Mouse (Mus musculus): ENCODE results near the gene Dnah5. TPM values are rescaled to one million over a fixed set of nuclear protein-coding genes. Genes with fewer than 3 reads are reported as not detected.

Gene Dnah5
- polyA plus RNA-seq, 1 experiment from 2014 or later: 0.08 TPM

DNA sequence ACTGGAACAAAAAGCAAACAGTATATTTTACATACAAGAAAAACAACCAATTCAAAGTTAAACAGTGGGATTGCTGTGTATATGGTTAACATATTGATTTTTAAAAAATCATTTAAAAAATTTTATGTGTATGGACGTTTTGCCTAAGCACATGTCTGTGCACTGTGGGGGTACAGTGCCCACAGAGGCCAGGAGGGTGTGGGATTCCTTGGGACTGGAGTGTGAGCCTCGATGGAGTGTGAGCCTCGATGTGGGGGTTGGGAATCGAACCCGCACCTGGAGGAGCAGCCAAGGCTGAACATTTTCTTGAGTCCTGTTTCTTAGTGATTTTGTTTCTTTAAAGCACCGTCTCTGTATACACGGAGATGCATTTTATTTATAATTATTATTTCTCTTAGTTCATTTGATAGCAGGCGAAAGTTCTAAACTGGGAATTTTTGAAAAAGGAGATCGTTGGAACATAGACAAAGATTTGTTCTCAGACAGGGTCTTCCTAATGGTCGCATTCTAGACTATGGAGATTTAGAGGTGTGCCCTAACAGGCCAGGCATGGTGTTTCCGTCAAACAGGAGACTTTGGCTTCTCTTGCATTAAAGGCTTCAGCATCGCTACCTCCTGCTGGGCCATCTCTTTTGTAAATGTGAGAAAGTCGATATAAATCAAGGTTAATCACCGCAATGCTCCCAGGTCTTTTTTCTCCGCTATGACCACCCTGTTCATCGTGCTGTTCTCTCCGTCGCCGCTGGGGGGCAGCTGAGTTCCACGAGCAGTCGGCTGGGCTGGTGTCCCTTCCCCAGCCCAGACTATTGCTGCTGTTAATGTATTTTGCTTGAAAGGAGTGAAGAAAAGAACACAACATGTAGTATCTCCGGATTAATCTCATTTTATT, 15.8 kb upstream of the Dnah5 start:
- Histone ChIP-seq H3K27me3 (peaks cover 9% of the 10 kb centered on the region; the same call in 1 of the 2 replicates), H3K9ac (no peak overlapping the region), H3K9me3 (replicated peaks) (no peaks in the 10 kb centered on the region), H3K27ac (no peak overlapping the region), H3K4me3 (no peak overlapping the region), H3K4me2 (no peak overlapping the region), H3K4me1 (no peaks in the 10 kb centered on the region), H3K36me3 (ENCODE audit: poor library complexity, severe bottlenecking) (no peaks in the 10 kb centered on the region)
- 26% methylated on average over 22 of the region's 22 CpGs for WGBS
- ATAC-seq: peak; percentile 88

DNA sequence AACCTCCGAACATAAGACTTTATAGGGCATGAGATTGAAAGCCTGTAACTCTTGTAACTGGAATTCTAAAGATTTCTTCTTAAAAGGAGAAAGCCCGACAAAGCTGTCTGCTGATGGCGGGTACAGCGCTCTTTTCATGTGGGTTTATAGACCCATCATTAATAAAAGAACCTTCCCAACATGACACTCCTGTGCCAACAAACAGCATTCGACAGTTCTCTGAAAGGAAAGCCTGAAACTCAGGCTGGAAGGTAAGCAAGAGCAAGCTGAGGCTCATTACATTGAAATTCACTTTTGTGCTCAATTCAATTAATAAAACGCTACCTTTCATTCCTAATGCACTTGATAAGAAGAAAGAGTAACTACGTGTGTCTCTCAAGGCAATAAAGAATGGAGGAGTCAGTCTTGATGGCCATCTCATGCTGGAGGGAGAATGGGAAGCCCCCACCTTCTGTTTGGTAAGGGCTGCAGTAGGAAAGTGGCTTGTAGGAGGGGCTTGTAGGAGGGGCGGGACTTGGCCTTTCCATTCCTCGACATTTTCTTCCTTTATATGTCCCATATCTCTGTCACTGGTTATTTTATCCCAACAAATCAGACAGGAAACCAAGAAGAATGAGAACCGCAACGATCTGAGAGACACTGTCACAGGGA, 15.1 kb upstream of the Dnah5 start:
- Histone ChIP-seq H3K9ac (no peak overlapping the region), H3K4me3 (no peak overlapping the region), H3K9me3 (replicated peaks) (no peaks in the 10 kb centered on the region), H3K4me1 (no peaks in the 10 kb centered on the region), H3K27me3 (peaks cover 8% of the 10 kb centered on the region; the same call in 1 of the 2 replicates), H3K36me3 (ENCODE audit: poor library complexity, severe bottlenecking) (no peaks in the 10 kb centered on the region), H3K27ac (no peak overlapping the region), H3K4me2 (no peak overlapping the region)
- peak; percentile 27; the same call in 1 of the 2 replicates for ATAC-seq
- WGBS: 60% methylated on average over 11 of the region's 11 CpGs

DNA sequence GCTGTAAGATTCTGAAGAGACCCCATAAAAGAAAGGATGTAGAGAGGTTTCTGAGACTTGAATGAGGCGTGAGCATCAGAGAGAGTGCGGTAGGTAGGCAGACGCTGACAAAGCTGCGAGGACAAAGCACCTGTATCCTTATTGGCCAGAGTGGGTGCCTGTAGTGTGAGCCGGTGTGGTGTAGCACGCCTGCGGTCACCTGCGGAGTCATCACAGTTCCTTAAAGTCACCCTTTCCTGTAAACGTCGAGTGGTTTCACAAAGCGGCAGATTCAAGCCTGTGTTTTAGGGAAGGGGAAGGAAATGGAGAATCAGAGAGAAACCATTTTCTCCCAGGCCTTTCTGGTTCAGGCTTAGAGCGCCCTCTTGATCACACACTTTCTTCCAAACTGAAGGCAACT, 13.9 kb upstream of the Dnah5 start:
- no peaks in the 10 kb centered on the region for H3K9me3 ChIP-seq (replicated peaks)
- no peak for ATAC-seq
- peaks cover 5% of the 10 kb centered on the region; the same call in 1 of the 2 replicates for H3K27me3 ChIP-seq
- no peaks in the 10 kb centered on the region for H3K4me1 ChIP-seq
- H3K27ac ChIP-seq: no peak overlapping the region
- H3K4me3 ChIP-seq: no peak overlapping the region
- H3K36me3 ChIP-seq (ENCODE audit: poor library complexity, severe bottlenecking): no peaks in the 10 kb centered on the region
- H3K4me2 ChIP-seq: no peak overlapping the region
- no peak overlapping the region for H3K9ac ChIP-seq
- 40% methylated on average over 12 of the region's 12 CpGs for WGBS

DNA sequence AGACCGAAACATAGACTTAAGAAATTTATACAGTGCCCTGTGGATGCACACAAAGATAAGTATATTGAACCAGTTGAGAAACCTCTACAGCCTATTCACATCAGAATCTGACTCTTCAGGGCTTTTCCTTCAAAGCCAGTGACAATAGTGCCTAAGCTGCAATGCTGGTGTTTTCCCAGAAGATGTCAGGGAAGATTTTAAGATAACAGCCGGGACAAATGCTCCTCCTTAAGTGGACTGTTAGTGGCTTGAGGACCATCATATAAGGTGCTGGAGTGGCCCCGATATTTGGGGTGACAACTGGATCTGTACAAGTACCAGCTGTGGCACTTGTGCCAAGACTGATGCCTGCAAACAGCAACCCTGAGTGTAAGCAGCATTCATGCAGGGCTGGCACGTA, 4.9 kb upstream of the Dnah5 start:
- Histone ChIP-seq H3K9ac (no peak overlapping the region), H3K36me3 (ENCODE audit: poor library complexity, severe bottlenecking) (no peaks in the 10 kb centered on the region), H3K4me2 (no peak overlapping the region), H3K27me3 (peaks cover 47% of the 10 kb centered on the region), H3K4me1 (peaks cover 8% of the 10 kb centered on the region; the same call in 1 of the 2 replicates), H3K4me3 (no peak overlapping the region), H3K27ac (no peak overlapping the region), H3K9me3 (replicated peaks) (no peaks in the 10 kb centered on the region)
- WGBS: 64% methylated on average over 4 of the region's 4 CpGs
- ATAC-seq: no peak

DNA sequence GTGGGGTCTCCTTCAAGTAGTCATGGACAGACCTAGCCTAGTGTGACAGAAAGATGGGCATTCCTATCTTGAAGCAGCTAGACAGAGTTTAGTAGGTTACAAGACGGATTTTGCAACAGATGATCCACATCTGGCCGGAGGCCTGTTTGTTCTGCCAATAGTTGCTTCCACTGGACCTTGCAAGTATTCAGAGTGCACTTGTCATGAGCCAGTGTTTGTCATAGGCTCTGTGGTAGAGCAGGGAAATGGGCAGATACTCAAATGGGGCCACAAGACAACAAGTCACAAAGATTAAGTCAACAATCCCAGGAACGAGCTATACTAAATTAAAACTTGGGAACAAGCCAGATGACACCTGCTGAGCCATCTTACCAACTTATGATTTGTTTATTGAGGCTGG, 1.1 kb downstream of the Dnah5 start:
- H3K9ac ChIP-seq: no peak overlapping the region
- WGBS: 83% methylated on average over 3 of the region's 3 CpGs
- H3K9me3 ChIP-seq (replicated peaks): no peaks in the 10 kb centered on the region
- H3K36me3 ChIP-seq (ENCODE audit: poor library complexity, severe bottlenecking): no peaks in the 10 kb centered on the region
- H3K27ac ChIP-seq: no peak overlapping the region
- H3K4me3 ChIP-seq: no peak overlapping the region
- H3K4me1 ChIP-seq: peaks cover 9% of the 10 kb centered on the region; the same call in 1 of the 2 replicates
- ATAC-seq: no peak
- H3K27me3 ChIP-seq: peaks cover 73% of the 10 kb centered on the region
- no peak overlapping the region for H3K4me2 ChIP-seq

DNA sequence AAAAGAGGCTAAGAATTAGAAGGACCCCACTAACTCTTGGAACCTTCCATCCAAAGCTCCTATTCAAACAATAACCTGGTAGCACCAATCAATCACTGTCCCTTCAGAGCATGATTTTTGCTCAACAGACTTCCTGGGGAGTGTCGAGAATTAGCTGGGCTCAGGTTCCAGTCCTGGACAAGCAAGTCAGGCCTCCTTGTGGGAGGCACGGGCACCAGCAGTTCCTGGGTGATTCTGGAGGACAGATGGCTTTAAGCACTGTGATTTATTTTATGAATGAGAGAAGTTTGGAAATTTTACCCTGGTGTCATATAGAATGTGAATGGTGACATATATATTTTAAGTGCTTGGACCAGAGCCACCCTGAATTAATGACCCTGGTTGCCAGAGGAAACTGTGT, 4.0 kb downstream of the Dnah5 start:
- Histone ChIP-seq H3K9ac (no peak overlapping the region), H3K9me3 (replicated peaks) (no peaks in the 10 kb centered on the region), H3K27me3 (peaks cover 60% of the 10 kb centered on the region), H3K36me3 (ENCODE audit: poor library complexity, severe bottlenecking) (no peaks in the 10 kb centered on the region), H3K4me1 (peaks cover 9% of the 10 kb centered on the region; the same call in 1 of the 2 replicates), H3K4me3 (no peak overlapping the region), H3K27ac (no peak overlapping the region), H3K4me2 (no peak overlapping the region)
- ATAC-seq: no peak
- 57% methylated on average over 2 of the region's 2 CpGs for WGBS

DNA sequence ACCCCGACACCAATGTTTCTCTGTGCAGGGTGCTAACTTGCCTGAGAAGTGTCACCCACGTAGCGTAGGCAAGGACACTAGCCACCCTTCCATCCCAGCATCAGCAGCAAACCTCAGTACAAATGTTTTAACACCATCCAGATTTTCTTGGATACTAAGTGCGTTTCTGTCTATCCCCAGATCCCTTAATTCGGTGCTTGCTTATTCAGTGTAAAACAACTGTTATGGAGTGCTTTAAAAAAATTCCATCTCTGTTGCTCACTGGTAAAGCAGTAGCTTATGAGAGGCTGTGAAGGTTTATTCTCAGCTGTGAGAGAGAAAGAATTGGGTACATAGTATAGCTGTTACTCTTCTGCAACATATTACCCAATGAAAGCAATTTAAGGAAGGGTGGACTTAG, 9.5 kb downstream of the Dnah5 start:
- no peaks in the 10 kb centered on the region for H3K4me1 ChIP-seq
- 91% methylated on average over 5 of the region's 5 CpGs for whole genome bisulfite sequencing
- H3K36me3 ChIP-seq (ENCODE audit: poor library complexity, severe bottlenecking): no peaks in the 10 kb centered on the region
- no peaks in the 10 kb centered on the region for H3K9me3 ChIP-seq (replicated peaks)
- peaks cover 27% of the 10 kb centered on the region for H3K27me3 ChIP-seq
- ATAC-seq: no peak
- no peak overlapping the region for H3K4me2 ChIP-seq
- H3K27ac ChIP-seq: no peak overlapping the region
- no peak overlapping the region for H3K4me3 ChIP-seq
- H3K9ac ChIP-seq: no peak overlapping the region

DNA sequence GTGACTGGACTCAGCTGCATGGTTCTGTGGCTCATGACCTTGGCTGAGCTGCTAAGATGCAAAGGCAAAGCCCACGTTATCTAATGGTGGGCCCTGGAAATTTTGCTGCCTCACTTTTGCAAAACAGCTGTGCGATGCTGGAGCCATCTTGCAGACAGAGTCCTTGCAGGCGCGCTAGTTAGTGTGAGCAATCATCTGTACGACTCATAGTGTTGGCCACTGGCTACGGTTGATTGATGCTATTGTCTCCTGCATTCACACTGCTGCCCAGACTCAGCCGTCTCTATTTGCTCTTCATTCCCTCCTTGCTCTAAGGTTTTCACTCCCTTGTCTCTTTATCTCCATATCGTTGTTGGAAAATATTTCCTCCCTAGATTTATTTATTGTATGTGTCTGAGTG, 12.8 kb downstream of the Dnah5 start:
- no peak for ATAC-seq

DNA sequence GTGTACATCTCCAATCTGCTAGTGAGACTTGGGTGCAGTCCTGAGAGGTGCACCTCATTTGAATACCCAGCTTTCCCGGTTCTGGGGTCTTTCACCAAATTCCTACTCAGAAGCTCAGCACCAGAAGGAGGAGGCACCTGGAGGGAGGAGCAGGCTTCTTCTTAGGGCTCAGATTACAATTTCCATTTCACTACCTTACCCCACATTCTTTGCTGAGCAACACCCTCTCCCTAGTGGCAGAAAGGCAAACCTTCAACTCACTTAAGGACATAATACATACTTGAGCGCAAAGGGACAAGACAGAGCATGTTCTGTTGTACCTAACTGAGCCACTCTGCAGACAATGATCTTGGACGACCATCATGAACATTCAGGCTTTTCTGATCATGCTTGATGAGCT, 23.8 kb downstream of the Dnah5 start:
- WGBS: 63% methylated on average over 3 of the region's 3 CpGs
- Histone ChIP-seq H3K9ac (no peak overlapping the region), H3K4me1 (no peaks in the 10 kb centered on the region), H3K36me3 (ENCODE audit: poor library complexity, severe bottlenecking) (no peaks in the 10 kb centered on the region), H3K4me2 (no peak overlapping the region), H3K9me3 (replicated peaks) (no peaks in the 10 kb centered on the region), H3K27me3 (no peaks in the 10 kb centered on the region), H3K4me3 (no peak overlapping the region), H3K27ac (no peak overlapping the region)
- no peak for ATAC-seq

More for the DNA sequence above, 12.8 kb downstream of the Dnah5 start:
- WGBS: 40% methylated on average over 8 of the region's 8 CpGs
- Histone ChIP-seq H3K36me3 (ENCODE audit: poor library complexity, severe bottlenecking) (no peaks in the 10 kb centered on the region), H3K4me2 (no peak overlapping the region), H3K9me3 (replicated peaks) (no peaks in the 10 kb centered on the region), H3K4me3 (no peak overlapping the region), H3K4me1 (no peaks in the 10 kb centered on the region), H3K27me3 (0 out of 2 replicates have a peak, but pooled peaks cover 3% of the 10 kb centered on the region), H3K9ac (no peak overlapping the region), H3K27ac (no peak overlapping the region)

DNA sequence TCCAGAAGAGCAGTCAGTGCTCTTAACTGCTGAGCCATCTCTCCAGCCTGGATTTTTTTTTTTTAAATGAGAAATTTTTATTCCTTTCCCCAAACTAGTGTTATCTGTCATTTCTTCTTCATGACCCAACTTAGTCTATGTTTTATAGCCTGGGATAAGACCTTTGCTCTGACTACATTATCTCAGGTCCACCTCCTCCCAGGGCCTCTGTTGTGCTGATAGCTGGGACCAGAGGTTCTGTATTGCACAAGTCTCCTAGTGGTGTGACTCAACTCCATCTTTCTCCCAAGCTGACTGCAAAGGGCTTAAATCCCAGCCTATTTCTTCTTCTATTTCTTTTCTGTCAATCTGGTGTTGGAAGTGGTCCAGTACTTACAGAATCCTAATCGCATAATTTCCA, 56.7 kb downstream of the Dnah5 start:
- no peaks in the 10 kb centered on the region for H3K27me3 ChIP-seq
- no peak for ATAC-seq
- WGBS: 85% methylated on average over 1 of the region's 1 CpGs
- no peak overlapping the region for H3K4me2 ChIP-seq
- H3K9ac ChIP-seq: no peak overlapping the region
- H3K4me3 ChIP-seq: no peak overlapping the region
- H3K9me3 ChIP-seq (replicated peaks): no peaks in the 10 kb centered on the region
- no peak overlapping the region for H3K27ac ChIP-seq
- no peaks in the 10 kb centered on the region for H3K4me1 ChIP-seq
- no peaks in the 10 kb centered on the region for H3K36me3 ChIP-seq (ENCODE audit: poor library complexity, severe bottlenecking)

DNA sequence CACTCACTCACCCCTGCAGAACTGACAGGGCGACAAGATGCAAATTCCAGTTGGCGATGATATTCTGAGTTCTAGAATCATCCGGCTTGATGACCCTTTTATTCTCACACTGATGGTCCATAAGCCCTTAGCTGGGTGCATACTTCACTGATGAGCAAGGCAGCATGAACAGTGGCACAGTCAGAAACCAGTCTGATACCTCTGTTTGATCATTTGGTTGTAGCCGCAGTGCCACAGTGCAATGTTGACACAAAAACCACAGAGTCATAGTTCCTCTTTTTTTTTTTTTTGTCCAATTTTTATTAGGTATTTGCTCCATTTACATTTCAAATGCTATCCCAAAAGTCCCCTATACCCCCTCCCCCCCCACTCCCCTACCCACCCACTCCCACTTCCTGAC, 95.9 kb downstream of the Dnah5 start:
- Histone ChIP-seq H3K4me1 (no peaks in the 10 kb centered on the region), H3K27ac (no peak overlapping the region), H3K9me3 (replicated peaks) (no peaks in the 10 kb centered on the region), H3K9ac (no peak overlapping the region), H3K27me3 (no peaks in the 10 kb centered on the region), H3K4me3 (no peak overlapping the region), H3K36me3 (ENCODE audit: poor library complexity, severe bottlenecking) (no peaks in the 10 kb centered on the region), H3K4me2 (no peak overlapping the region)
- no peak for ATAC-seq
- 97% methylated on average over 4 of the region's 4 CpGs for WGBS

DNA sequence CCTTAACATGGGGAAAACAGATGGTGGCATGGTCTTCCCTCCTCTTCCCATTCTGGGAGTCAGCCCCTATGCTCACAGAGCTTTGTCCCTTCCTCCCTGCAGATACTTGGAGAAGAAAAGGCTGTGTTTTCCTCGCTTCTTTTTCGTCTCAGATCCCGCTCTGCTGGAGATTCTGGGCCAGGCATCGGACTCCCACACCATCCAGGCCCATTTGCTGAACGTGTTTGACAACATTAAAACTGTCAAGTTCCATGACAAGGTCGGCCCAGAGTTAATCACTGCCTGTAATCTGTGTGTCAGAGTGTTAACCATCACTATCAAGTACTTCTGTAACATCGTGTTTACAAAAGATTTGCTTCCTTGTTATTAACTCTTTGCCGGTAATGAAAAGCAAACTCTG, 103.6 kb downstream of the Dnah5 start:
- no peaks in the 10 kb centered on the region for H3K27me3 ChIP-seq
- H3K27ac ChIP-seq: no peak overlapping the region
- H3K9me3 ChIP-seq (replicated peaks): no peaks in the 10 kb centered on the region
- no peak overlapping the region for H3K9ac ChIP-seq
- H3K4me2 ChIP-seq: no peak overlapping the region
- H3K4me3 ChIP-seq: no peak overlapping the region
- H3K4me1 ChIP-seq: no peaks in the 10 kb centered on the region
- no peak for ATAC-seq
- no peaks in the 10 kb centered on the region for H3K36me3 ChIP-seq (ENCODE audit: poor library complexity, severe bottlenecking)
- WGBS: 70% methylated on average over 8 of the region's 8 CpGs
